Mouse (Mus musculus): Measurements from ENCODE around the gene Ssbp1.

Ssbp1 gene

DNA sequence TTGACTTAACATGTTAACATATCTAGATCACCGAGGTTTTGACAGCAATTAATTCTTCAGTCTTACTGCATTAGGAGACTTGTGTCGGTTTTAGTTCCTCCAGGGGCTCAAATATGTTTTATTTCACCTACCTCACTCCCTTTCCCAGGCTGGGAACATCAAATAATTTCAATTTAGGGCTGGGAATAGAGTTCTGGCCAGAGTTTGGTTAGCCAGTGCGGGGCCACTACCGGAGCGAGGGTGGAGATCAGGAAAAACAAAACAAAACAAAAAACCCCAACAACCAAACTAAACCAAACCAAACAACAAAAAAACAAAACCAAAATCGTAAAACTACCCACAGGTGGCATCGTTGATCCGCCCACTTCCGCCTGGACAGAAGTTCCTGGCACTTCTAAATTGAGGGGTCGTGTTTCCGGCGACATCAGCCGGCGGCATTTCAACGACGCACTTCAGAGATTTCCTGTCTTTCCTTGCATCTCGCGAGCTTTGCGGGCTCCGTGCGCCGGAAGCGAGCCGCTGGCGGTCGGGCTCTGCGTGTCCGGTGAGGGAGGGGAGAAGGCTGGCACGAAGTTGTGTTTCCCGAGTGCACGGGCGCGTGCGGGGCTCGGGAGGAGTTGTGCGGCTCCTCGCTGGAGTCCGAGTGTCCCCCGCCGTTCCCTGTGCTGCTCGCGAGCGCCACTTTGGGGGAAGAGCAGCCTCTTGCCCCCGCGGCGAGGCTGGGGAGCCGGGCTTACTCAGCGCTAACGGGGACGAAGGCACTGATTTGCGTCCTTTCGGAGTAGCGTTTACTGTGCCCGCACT is at the start of gene Ssbp1:
TSS of gene Ssbp1 (plus strand) at position 437 of the 804 bp plus-strand sequence.
- DNase-seq (ENCODE audit: inconsistent age in 2 of 2, low spot score in 1 of 2), result peak; percentile 93 to 97

DNA sequence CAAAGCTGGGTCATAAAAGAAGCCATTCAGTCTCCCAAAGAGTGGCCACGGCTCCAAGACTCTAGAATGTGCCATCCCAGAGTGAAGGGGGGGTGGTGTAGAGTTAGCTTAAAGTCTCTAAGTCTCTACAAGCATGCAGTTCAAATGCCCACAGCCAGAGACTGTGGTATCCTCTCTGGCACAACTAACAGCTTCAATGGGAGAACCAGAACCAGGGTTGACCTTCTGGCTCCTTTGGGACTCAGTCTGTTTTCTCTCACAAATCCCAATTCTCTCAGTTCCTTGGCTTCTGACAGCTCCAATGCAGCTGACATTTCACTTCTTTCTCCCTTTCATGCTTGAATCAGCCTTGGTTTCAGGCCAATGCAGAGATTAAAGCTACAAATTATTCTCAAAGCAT is 48.1 kb upstream of the Ssbp1 start:
- peak in 1 of 2 experiments; percentile 22 for DNase-seq (ENCODE audit: inconsistent age in 2 of 2, low spot score in 1 of 2)

DNA sequence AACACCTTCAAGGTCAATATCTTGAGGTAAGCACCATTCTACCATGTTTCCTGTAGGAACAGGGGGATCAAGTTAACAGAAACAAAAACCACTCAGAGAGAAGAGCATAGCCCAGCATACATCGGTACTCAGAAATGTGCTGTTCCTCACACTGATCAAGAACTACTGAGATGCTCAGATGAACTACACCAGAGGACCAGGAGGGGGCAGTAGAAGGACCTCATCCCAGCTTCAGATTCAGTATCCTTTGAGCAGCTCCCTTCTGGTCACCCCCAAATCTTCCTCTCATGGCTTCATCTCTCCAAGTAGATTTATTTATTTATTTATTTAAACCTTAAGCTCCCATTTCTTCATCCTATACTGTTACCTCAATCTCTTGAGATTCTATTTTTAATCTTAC is 47.4 kb upstream of the Ssbp1 start:
- peak; percentile 48 to 80 for DNase-seq (ENCODE audit: inconsistent age in 2 of 2, low spot score in 1 of 2)

DNA sequence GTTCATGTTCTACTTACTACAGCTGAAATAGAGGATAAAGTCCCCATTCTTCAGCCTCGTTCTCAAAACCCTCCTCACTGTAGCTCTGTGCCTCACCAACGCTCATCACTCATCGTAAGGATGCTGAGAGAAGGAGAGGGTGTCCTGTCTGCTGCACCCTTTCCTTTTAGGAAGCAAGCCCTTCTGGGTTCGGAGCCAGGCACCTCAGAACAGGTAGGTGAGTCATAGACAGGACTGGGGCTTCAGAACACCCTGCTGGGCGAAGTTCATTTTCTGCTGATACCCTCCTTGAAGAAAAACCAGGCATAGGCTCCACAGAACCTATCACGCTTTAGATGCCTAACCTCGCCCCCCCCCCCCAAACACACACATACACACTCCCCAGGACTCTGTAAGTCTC is 43.7 kb upstream of the Ssbp1 start:
- no peak for DNase-seq (ENCODE audit: inconsistent age in 2 of 2, low spot score in 1 of 2)

DNA sequence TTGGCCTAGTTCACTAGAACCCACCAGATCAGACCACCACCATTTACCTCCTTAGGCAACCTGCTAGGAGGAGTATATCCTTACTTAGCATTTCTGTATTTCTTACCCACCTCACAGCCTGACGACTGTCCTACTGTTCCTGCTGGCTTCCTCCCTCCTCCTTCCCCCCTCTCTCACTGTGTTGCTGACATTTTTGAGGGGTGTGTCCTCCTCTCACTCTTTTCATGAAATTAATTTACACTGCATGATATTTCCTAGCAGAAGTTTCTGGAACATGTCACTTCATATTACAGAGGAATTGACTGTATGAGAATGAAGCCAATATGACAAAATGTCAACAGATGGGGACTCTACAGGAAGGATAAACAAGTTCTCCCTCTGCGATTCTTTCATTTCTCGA is 42.5 kb upstream of the Ssbp1 start:
- DNase-seq (ENCODE audit: inconsistent age in 2 of 2, low spot score in 1 of 2), result no peak

DNA sequence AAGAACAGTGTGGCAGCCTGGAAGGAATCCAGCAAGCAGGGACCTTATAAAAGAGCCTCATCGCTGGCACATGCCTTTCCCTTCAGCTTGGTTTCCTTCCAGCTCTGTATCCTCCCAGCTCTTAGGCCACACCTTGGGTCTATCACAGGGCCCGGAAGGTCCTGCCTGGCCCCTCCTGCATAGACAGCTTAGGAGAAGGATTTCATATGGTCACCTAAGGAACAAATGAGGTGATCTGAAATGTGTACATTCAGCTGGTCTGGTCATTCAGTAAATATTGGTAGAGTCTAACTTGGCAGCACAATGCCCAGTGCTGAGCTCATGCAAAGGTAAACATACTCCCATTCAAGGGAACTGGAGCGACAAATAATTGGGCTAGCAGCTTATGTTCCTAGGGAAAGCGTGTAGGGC is 41.6 kb upstream of the Ssbp1 start:
- DNase-seq (ENCODE audit: inconsistent age in 2 of 2, low spot score in 1 of 2), result no peak

DNA sequence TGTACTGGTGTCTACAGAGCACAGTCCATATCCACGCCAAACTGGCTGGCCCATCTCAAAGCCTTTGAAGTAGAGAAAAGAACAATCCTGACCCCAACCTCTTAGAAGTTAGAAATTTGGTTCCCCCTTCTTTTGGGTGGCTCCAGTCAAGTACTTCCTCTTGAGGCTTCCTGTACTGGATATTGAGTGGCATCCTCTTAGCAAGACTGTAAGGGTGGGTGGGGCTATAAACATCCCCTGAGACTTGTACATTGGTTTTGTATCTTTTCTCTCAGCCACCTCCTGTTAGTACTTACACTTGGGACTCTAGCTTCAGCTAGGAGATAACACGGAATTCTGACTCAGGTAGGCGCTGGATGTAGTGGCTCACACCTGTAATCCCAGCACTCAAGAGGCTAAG is 40.9 kb upstream of the Ssbp1 start:
- DNase-seq (ENCODE audit: inconsistent age in 2 of 2, low spot score in 1 of 2), result no peak

DNA sequence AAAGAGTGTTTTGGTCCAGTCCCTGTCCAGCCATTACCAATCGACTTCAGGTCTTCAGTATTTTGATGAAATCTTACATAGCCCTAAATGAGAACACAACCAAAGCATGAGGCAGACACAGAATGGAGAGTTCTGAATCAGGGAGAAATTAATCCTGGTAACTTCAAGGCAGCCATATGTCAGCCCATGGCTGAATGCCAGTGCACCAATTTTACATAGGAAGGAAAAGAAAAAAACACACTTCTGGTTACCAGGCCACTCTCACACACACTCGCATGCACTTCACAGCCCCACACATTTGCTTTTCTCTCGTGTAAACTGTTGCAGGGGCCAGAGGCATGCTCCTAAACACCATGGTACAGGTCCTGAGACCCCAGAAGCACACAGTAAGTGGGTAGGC is 40.3 kb upstream of the Ssbp1 start:
- no peak for DNase-seq (ENCODE audit: inconsistent age in 2 of 2, low spot score in 1 of 2)

DNA sequence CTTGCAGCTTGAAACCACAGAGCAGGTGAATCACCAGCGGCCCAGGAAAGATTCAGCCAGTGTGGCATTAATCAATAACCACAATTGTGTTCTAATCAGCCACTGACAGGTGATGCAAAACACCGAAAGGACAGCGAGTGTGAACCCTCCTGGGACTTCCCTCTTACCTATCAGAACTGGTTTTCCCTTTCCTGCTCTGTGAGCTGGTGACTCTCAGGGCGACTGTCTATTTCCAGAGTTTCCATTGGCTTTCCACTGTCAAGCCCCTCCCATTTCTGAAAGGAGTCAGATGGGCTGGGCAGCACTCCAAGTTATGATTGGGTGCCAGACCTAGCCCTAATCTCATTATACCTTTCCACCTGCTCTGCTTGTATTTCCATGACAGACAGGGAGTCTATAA is 39.8 kb upstream of the Ssbp1 start:
- peak; percentile 50 to 65 for DNase-seq (ENCODE audit: inconsistent age in 2 of 2, low spot score in 1 of 2)

DNA sequence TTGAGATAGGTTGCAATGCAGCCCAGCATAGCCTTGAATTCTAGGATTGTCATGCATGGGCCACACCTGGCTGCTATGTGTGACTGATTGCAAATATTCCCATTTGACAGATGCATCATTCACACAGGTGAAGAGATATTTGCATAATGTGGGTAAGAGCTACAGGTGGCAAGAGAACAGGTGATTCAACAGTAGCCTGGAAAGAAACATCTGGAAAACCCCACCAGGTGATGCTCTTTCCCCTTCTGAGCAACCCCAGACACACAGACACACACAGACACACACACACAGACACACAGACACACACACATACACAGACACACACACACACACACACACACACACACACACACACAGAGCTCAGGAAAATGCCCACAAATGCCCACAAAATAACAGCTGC is 39.3 kb upstream of the Ssbp1 start:
- DNase-seq (ENCODE audit: inconsistent age in 2 of 2, low spot score in 1 of 2), result no peak

DNA sequence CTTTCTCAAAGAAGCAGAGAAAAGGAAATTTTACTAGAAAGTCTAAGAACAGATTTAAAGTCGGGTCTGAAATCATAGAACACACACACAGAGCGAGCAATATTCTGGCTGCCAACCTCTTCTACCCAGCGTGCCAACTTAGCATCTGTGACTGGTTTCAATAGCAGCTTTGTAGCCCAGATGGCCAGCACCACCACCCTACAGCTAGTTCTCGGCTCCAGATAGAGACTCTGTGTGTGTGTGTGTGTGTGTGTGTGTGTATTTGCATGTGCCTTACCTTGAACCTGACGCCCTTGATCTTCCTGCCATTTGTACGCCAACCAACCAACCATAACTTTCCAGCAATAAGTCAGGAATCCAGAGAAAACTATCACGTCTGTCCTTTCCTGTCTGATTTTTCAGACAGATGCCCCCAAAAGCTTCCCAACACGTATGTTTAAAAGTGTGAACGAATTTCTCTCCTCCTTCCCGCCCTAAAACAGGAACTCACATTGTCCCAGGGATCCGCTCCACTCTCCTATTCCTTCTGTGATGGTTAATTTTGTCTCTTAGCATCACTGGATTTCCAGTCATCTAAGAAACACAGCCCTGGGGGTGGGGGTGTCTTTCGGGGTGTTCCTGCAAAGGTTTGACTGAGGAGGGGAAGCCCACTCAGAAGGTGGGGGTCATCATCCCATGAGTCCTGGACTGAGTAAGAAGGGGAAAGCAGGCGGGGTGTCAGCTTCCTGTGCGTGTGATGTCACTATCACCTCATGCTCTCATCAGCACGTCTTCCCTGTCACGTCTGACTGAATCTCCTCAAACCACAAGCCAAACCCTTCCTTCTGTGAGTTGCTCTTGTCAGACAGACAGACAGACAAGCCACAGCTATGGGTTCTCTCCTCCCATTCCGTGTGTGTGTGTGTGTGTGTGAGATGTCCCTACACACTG is 38.5 kb upstream of the Ssbp1 start:
- no peak for DNase-seq (ENCODE audit: inconsistent age in 2 of 2, low spot score in 1 of 2)

DNA sequence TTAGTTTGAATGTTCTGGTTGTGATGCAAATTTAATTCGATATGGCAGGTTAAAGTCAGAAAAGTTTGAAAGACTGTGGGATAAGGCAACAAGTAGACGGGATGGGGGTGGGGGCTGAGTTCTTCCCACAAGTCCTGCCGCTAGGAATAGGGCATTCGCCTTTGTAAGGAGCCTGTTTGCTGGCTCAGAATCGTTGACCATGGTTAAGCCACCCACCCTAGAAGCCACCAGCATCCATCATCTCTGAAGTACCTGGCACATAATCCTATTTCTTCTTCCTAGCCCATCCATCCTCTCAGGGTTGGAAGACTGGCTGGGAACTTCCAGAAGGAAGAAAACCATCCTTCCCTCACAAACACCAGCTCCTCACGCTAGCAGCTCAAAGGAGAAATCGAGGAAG is 36.5 kb upstream of the Ssbp1 start:
- DNase-seq (ENCODE audit: inconsistent age in 2 of 2, low spot score in 1 of 2), result no peak

DNA sequence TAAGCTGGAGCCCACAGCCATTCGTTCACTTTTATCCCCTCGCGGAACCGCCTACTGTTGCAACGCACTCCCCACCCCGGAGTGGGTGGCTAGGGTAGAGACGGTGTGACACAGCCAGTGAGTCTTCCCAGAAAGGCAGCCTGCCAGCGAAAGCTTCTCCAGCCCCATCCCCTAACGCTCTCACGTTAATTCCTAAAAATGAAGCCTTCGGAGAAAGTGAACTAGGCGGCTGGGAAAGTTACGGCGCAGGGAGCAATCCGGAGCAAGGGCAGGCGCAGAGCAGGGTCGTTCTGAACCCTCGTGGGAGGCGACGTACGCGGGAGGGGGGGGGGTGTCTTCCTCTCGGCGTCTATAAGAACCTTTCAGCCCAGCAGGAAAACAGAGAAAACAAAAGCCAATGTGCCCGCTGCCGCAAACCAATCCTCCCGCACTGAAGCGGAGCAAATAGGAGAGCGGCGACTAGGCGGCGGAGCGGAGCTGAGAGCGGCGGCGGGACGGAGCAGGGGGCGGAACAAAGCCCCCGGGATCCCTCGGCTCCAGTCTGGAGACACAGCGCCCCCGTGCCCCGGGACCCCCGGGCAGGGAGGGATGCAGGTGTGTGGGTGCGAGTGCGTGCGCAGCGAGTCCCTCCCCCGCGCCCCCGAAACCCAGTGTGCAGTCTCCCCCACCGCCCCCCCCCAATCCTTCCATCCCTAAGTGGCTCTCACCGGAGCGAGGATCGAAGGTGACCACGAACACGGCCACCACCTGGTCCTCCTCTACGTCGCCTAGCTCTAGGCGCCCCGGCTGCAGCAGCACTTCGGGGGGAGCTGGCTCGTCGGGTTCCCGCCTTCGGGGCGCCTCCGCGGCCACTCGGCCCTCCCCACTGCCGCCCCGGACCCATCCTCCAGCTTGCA is 35.8 kb upstream of the Ssbp1 start:
- peak; percentile 56 to 84 for DNase-seq (ENCODE audit: inconsistent age in 2 of 2, low spot score in 1 of 2)

DNA sequence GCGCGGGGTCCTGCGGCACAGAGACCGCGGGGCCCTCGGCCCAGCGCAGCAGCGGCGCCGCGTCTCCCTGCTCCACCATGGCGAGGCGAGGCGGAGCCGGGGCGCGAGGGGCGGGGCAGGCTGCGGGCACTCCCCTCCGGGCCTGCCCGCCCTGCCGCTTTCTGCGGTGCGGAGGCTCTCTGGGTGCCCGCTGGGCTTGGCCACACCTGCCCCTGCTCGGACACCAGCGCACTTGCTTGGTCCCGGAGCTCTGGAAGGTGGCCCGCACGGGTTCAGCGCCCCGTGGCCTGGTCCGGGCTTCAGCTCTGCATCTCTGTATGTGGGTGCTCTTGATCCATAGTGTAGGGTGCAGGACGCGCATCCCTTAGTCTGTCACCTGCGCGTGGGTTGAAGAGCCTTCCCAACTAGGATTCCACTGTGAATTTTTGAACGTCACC is 35.1 kb upstream of the Ssbp1 start, which contains the start of gene E330009J07Rik:
TSS of gene E330009J07Rik (minus strand) at position 89 of the 437 bp plus-strand sequence.
- DNase-seq (ENCODE audit: inconsistent age in 2 of 2, low spot score in 1 of 2), result peak; percentile 89 to 95

DNA sequence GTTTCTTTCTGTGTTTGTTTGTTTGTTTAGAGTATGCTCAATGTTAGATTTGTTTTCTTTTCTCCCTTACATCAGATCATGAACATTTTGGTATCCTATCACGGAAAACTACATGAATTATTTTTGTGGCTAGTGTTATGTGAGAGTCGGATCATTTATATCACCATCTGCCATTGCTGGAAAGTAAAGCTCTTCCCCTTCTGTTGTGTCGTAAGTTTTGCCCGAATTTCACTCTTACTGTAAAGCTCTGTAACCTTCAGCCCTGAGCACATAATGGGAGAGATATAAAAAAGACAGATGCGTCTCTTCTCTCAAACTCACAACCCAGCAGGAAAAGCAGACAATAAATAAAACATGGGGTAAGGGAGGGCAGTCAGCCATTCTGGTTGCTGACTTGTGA is 32.2 kb upstream of the Ssbp1 start, which contains the start of gene Wee2:
TSS of gene Wee2 (plus strand) at position 153 of the 400 bp plus-strand sequence.
- DNase-seq (ENCODE audit: inconsistent age in 2 of 2, low spot score in 1 of 2), result no peak

DNA sequence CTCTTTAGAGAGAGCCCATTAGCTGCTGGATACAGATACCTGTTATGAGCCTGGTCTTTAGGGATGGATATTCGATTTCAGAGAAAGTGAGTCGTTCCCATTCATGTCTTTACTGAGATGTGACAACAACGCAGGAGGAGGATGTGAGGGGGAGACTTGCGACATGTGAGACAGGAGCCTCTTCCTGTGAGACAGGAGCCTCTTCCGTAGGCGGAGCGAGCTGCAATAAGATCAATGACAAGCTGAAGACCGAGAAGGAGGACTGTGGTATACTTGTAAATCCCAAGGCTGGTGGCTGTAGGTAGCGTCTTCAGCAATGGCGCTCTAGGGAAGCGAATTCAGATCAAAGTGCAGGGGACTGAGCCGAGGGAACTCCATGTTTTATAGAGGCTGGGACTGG is 31.4 kb upstream of the Ssbp1 start:
- DNase-seq (ENCODE audit: inconsistent age in 2 of 2, low spot score in 1 of 2), result no peak

DNA sequence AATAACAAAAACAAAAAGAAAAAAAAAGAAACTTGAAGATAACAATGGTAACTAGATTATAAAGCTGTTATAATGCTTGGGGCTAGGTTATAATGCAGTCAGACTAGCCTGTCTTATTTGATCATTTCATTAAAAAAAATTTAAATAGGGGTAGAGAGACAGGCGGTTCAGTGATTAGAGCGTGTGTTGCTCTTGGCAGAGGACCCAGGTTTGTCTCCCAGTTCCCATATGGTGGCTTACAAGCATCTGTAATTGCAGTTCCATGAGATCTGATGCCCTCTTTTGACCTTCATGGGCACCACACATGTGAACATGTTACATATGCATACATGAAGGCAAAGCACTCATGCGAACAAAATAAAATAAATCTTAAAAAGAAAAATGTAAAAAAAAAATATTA is 29.9 kb upstream of the Ssbp1 start:
- no peak for DNase-seq (ENCODE audit: inconsistent age in 2 of 2, low spot score in 1 of 2)

DNA sequence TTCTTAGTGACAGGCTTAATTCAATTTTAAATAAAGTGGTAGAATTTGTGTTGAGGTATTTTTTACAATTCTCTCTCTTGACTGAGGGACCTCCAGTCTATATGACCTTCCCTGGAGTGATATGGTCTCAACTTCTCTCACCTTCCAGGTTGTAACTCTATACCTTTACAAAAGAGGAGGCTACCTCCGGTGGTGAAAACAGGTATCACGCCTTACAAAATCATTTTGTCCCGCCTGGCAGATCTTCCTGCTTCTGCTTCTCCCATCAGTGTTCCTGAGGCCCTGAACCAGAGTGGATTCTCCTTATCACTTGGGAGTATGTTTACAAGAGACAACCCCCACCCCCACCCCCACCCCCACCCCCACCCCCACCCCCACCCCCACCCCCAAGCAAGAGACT is 29.4 kb upstream of the Ssbp1 start:
- no peak for DNase-seq (ENCODE audit: inconsistent age in 2 of 2, low spot score in 1 of 2)

DNA sequence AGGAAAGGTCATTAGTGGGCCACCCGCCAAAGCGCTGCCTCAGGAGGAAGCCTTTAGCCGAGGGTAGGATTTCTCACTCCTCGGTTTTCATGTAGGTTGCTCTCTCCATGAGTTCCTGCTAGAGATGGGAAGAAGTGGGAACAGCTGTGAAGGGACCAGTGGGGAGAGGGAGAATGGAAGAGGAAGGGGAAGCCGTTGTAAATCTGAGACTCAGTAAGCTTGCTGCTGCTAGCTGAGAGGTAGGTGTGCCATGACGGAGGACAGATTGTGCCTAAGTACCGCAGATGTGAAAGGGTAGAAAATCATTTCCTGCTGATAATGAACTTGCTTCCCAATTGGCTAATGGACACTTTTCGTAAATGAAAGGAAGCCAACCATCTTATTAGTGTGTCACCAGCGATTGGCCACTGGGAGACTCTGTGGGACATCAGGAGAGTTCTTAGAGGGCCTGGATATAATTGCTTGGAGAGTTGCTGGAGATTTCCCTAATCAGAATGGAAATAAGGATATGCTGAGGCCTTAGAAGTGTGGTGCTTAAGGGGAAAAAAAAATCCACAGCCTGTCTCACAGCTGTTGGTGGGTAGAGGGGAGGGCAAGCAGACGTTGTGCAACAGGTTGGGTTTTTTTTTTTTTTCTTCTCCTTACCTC is 27.7 kb upstream of the Ssbp1 start:
- no peak for DNase-seq (ENCODE audit: inconsistent age in 2 of 2, low spot score in 1 of 2)

DNA sequence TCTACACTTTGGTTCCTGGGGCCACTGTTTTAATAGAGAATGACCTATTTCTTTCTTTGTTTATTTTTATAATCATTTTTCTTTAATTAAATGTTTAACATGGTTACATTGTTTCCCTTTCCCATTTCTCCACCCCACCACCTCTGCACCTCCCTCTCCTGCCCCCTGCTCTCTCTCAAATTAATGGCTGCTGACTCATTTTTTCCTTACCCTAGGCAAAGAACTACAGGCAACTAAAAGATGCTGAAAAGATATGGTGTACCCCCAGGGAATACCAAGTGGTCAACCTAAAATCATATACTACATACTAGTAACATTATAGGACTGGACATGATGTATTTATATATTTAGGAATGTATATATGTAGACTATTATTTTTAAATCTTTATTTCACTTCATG is 22.5 kb upstream of the Ssbp1 start:
- no peak for DNase-seq (ENCODE audit: inconsistent age in 2 of 2, low spot score in 1 of 2)

All from adrenal gland, adult (tissue).